Mouse (Mus musculus) hindbrain, embryonic 12.5 days (tissue): ENCODE data around the gene Ankrd33b. TPM values are rescaled to one million over a fixed set of nuclear protein-coding genes. Genes with fewer than 3 reads are reported as not detected.
A peak's percentile ranks its signal among the peaks of the same experiment; 100 is the strongest.

ENCODE experiments used
- ATAC-seq: fragments of 200-750 bp; cut with Nextera tagmentation; 2 replicates; pipeline ENCODE4 v1.8.0; 2017; ENCODE audit warnings: moderate TSS enrichment; ENCODE audit not compliant: low FRiP score
- H3K27ac ChIP-seq: fragments of 300-500 bp; sonication (generic); 2 replicates; pipeline ENCODE4 v1.5.1; 2016; ENCODE audit warnings: mild to moderate bottlenecking
- H3K27me3 ChIP-seq: fragments of 300-500 bp; sonication (generic); 2 replicates; pipeline ENCODE4 v1.6.1; 2016; ENCODE audit warnings: mild to moderate bottlenecking
- H3K36me3 ChIP-seq: fragments of 300-500 bp; sonication (generic); 2 replicates; pipeline ENCODE4 v1.6.1; 2016; ENCODE audit warnings: mild to moderate bottlenecking
- H3K4me1 ChIP-seq: fragments of 300-500 bp; sonication (generic); 2 replicates; pipeline ENCODE4 v1.6.1; 2016
- H3K4me2 ChIP-seq: fragments of 300-500 bp; sonication (generic); replicated peaks from 2 replicates; pipeline ENCODE4 v1.6.1; 2016; ENCODE audit warnings: mild to moderate bottlenecking
- H3K4me3 ChIP-seq: fragments of 300-500 bp; sonication (generic); 2 replicates; pipeline ENCODE4 v1.5.1; 2016; ENCODE audit warnings: mild to moderate bottlenecking
- H3K9ac ChIP-seq: fragments of 300-500 bp; sonication (generic); 2 replicates; pipeline ENCODE4 v1.6.1; 2016; ENCODE audit warnings: mild to moderate bottlenecking, moderate library complexity
- H3K9me3 ChIP-seq: fragments of 300-500 bp; sonication (generic); replicated peaks from 2 replicates; pipeline ENCODE4 v1.6.1; 2016; ENCODE audit warnings: mild to moderate bottlenecking
- WGBS: fragments of 180-500 bp; shearing (Covaris S2); methylation state at CpG from one replicate; pipeline ENCODE4 v1.1.7; 2016; 5-methylcytosine and 5-hydroxymethylcytosine counted together
- polyA plus RNA-seq: library from polyadenylated mRNA; unstranded; fragments of >200 nt; fragmentation: Nextera tagmentation; extraction: Ambion mirVana; gene quantifications from 2 replicates; pipeline ENCODE4 v1.2.1, GENCODE M21; 2016

Ankrd33b gene
- polyA plus RNA-seq, 1 experiment from 2014 or later, result 0.85 TPM

GRCm38 (mm10) chr15:31331742-31332141 is 35.8 kb downstream of the Ankrd33b start:
- no peak for ATAC-seq
- Histone ChIP-seq H3K9ac (no peak overlapping the region), H3K36me3 (no peaks in the 10 kb centered on the region), H3K27ac (no peak overlapping the region), H3K27me3 (no peaks in the 10 kb centered on the region), H3K4me1 (peaks cover 6% of the 10 kb centered on the region), H3K9me3 (no peaks in the 10 kb centered on the region), H3K4me3 (no peak overlapping the region), H3K4me2 (no peak overlapping the region)
- WGBS, result 80% methylated on average over 4 of the region's 4 CpGs

- peaks cover 6% of the 10 kb centered on the region for H3K4me1 ChIP-seq
- ATAC-seq, result no peak
- whole genome bisulfite sequencing, result 75% methylated on average over 9 of the region's 9 CpGs
- H3K4me2 ChIP-seq, result no peak overlapping the region
- H3K9ac ChIP-seq, result no peak overlapping the region
- no peak overlapping the region for H3K4me3 ChIP-seq
- no peaks in the 10 kb centered on the region for H3K36me3 ChIP-seq
- no peaks in the 10 kb centered on the region for H3K27me3 ChIP-seq
- no peak overlapping the region for H3K27ac ChIP-seq
- no peaks in the 10 kb centered on the region for H3K9me3 ChIP-seq
These were observed 39.4 kb downstream of the Ankrd33b start for GRCm38 (mm10) chr15:31328082-31328614.

GRCm38 (mm10) chr15:31325660-31326354 is 41.7 kb downstream of the Ankrd33b start:
- Histone ChIP-seq H3K9me3 (no peaks in the 10 kb centered on the region), H3K4me1 (peaks cover 6% of the 10 kb centered on the region), H3K36me3 (no peaks in the 10 kb centered on the region), H3K4me3 (no peak overlapping the region), H3K9ac (no peak overlapping the region), H3K4me2 (no peak overlapping the region), H3K27ac (no peak overlapping the region), H3K27me3 (no peaks in the 10 kb centered on the region)
- no peak for ATAC-seq
- WGBS, result 94% methylated on average over 12 of the region's 12 CpGs

GRCm38 (mm10) chr15:31324551-31324950 is 43.0 kb downstream of the Ankrd33b start:
- no peaks in the 10 kb centered on the region for H3K27me3 ChIP-seq
- H3K36me3 ChIP-seq, result no peaks in the 10 kb centered on the region
- peaks cover 2% of the 10 kb centered on the region for H3K4me1 ChIP-seq
- no peak overlapping the region for H3K9ac ChIP-seq
- ATAC-seq, result no peak
- no peaks in the 10 kb centered on the region for H3K9me3 ChIP-seq
- no peak overlapping the region for H3K27ac ChIP-seq
- 83% methylated on average over 13 of the region's 13 CpGs for WGBS
- no peak overlapping the region for H3K4me2 ChIP-seq
- no peak overlapping the region for H3K4me3 ChIP-seq

GRCm38 (mm10) chr15:31323684-31324083 is 43.8 kb downstream of the Ankrd33b start:
- WGBS, result 83% methylated on average over 4 of the region's 4 CpGs
- no peak overlapping the region for H3K4me2 ChIP-seq
- no peak overlapping the region for H3K27ac ChIP-seq
- no peaks in the 10 kb centered on the region for H3K9me3 ChIP-seq
- H3K27me3 ChIP-seq, result no peaks in the 10 kb centered on the region
- peaks cover 6% of the 10 kb centered on the region for H3K4me1 ChIP-seq
- no peak for ATAC-seq
- no peak overlapping the region for H3K9ac ChIP-seq
- no peak overlapping the region for H3K4me3 ChIP-seq
- H3K36me3 ChIP-seq, result no peaks in the 10 kb centered on the region

GRCm38 (mm10) chr15:31320598-31321377 is 46.7 kb downstream of the Ankrd33b start:
- H3K9ac ChIP-seq, result no peak overlapping the region
- 61% methylated on average over 12 of the region's 12 CpGs for WGBS
- no peaks in the 10 kb centered on the region for H3K36me3 ChIP-seq
- H3K4me3 ChIP-seq, result no peak overlapping the region
- no peaks in the 10 kb centered on the region for H3K9me3 ChIP-seq
- no peak for ATAC-seq
- H3K4me1 ChIP-seq, result peaks cover 16% of the 10 kb centered on the region
- no peaks in the 10 kb centered on the region for H3K27me3 ChIP-seq
- H3K27ac ChIP-seq, result no peak overlapping the region
- H3K4me2 ChIP-seq, result no peak overlapping the region

GRCm38 (mm10) chr15:31319046-31319445 is 48.5 kb downstream of the Ankrd33b start:
- no peak overlapping the region for H3K4me3 ChIP-seq
- ATAC-seq, result no peak
- H3K27ac ChIP-seq, result no peak overlapping the region
- peaks cover 16% of the 10 kb centered on the region for H3K4me1 ChIP-seq
- H3K27me3 ChIP-seq, result no peaks in the 10 kb centered on the region
- no peak overlapping the region for H3K9ac ChIP-seq
- H3K4me2 ChIP-seq, result no peak overlapping the region
- H3K36me3 ChIP-seq, result no peaks in the 10 kb centered on the region
- H3K9me3 ChIP-seq, result no peaks in the 10 kb centered on the region
- 40% methylated on average over 4 of the region's 4 CpGs for WGBS

GRCm38 (mm10) chr15:31318158-31318955 is 49.2 kb downstream of the Ankrd33b start:
- Histone ChIP-seq H3K4me3 (no peak overlapping the region), H3K36me3 (no peaks in the 10 kb centered on the region), H3K9me3 (no peaks in the 10 kb centered on the region), H3K27me3 (no peaks in the 10 kb centered on the region), H3K9ac (no peak overlapping the region), H3K27ac (no peak overlapping the region), H3K4me1 (peaks cover 16% of the 10 kb centered on the region), H3K4me2 (no peak overlapping the region)
- ATAC-seq, result no peak
- WGBS, result 28% methylated on average over 6 of the region's 6 CpGs

- Histone ChIP-seq H3K27me3 (no peaks in the 10 kb centered on the region), H3K4me1 (peaks cover 16% of the 10 kb centered on the region), H3K27ac (no peak overlapping the region), H3K36me3 (no peaks in the 10 kb centered on the region), H3K4me2 (no peak overlapping the region), H3K4me3 (no peak overlapping the region), H3K9me3 (no peaks in the 10 kb centered on the region), H3K9ac (no peak overlapping the region)
- WGBS, result 89% methylated on average over 3 of the region's 3 CpGs
- ATAC-seq, result no peak
These were observed 50.3 kb downstream of the Ankrd33b start for GRCm38 (mm10) chr15:31317056-31317805.

- Histone ChIP-seq H3K36me3 (no peaks in the 10 kb centered on the region), H3K4me1 (peaks cover 16% of the 10 kb centered on the region), H3K27me3 (no peaks in the 10 kb centered on the region), H3K9ac (no peak overlapping the region), H3K4me2 (no peak overlapping the region), H3K4me3 (no peak overlapping the region), H3K9me3 (no peaks in the 10 kb centered on the region), H3K27ac (no peak overlapping the region)
- 5% methylated on average over 5 of the region's 5 CpGs for WGBS
- peak; percentile 78 for ATAC-seq
These were observed 51.8 kb downstream of the Ankrd33b start for GRCm38 (mm10) chr15:31315630-31316231.

GRCm38 (mm10) chr15:31312001-31312400 is 55.5 kb downstream of the Ankrd33b start:
- ATAC-seq, result no peak
- no peak overlapping the region for H3K9ac ChIP-seq
- H3K36me3 ChIP-seq, result no peaks in the 10 kb centered on the region
- no peaks in the 10 kb centered on the region for H3K9me3 ChIP-seq
- 87% methylated on average over 2 of the region's 2 CpGs for WGBS
- no peak overlapping the region for H3K4me2 ChIP-seq
- H3K27me3 ChIP-seq, result no peaks in the 10 kb centered on the region
- H3K27ac ChIP-seq, result no peak overlapping the region
- no peaks in the 10 kb centered on the region for H3K4me1 ChIP-seq
- H3K4me3 ChIP-seq, result no peak overlapping the region
